Mouse (Mus musculus) CD4-positive helper T cell, adult 2 months (primary cell): Measurements from ENCODE around the gene Bbs2.
"Not testable (repeated sequence)": the region's sequence is repeated elsewhere in the genome, so short reads cannot be mapped to it uniquely, and the experiment has no call there.

Experiments
- DNase-seq: peaks from one replicate; pipeline ENCODE4 v3.0.0-alpha.2; 2012; ENCODE audit warnings: low read depth, missing footprints, low spot score

The Bbs2 gene

DNA sequence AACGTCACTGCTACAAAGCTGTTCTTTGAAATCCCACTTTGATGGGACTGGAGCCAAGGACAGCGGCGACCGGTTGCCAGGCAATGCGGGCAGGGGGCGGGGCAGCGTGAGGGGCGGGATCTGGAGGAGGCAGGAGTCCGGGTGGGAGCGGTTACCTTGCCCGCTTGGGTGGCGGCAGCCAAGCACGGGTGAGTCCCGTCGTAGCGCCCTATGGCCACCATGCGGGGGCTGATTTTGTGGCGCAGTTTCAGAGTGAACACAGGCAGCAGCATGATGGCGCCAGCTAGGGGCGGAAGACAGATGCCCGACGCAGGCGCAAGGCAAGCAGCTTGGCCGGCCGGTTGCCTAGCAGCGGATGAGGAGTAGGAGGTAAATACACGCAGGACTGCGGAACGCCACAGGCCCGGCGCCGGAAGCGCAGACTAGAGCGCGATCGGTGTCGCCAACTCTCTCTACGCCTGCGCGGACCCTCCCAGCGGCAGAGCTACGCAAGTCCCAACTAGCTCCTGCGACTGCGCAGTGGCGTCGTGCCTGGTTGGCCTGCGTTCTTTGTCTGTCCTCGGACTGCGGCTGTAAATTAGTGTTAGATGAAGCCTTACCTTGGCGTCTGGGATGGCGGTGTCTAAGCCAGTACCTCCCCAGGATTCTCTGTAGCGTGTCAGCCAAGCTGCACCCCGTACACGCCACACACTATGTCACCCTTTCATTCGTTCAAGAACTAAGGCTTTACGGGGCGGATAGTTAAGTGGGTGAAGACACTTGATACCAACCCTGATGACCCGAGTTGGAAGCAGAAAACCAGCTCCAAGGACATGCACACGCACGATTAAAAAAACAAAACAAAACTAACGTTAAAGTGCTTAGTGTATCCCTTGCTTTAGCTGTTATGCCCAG lies at the start of gene Bbs2:
Gene Bbs2 (minus strand): TSS at position 848 of the 894 bp plus-strand sequence.
- DNase-seq, result peak; percentile 100

- no peak for DNase-seq
Measured at GRCm38 (mm10) chr8:94148236-94148635, 49.5 kb upstream of the Bbs2 start.

GRCm38 (mm10) chr8:94140266-94140795 lies 41.6 kb upstream of the Bbs2 start:
- DNase-seq, result no peak

- no peak for DNase-seq
Measured at GRCm38 (mm10) chr8:94136933-94137332, 38.2 kb upstream of the Bbs2 start, which contains the start of gene Mt4. Mt4 (plus strand) TSS chr8:94137197.

DNA sequence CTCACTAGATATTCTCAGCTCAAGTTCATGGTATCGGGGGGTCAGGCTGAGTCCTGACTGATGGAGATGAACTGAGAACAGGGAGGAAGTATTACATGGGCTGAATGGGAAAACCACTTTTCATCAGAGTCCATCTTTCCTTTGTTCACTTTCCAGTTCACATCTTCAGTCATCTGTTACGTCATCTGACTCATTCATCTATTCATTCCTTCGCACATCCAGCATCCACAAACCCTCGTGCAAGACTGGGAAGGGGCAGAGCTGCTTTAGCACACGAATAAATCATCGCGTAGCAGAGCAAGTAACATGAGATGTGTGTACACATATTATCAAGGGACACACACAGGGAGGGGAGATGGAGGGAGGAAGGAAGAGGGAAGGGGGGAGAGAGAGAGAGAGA lies 37.5 kb upstream of the Bbs2 start:
- no peak for DNase-seq

GRCm38 (mm10) chr8:94135556-94135955 lies 36.8 kb upstream of the Bbs2 start:
- DNase-seq, result no peak

GRCm38 (mm10) chr8:94134601-94135000 lies 35.9 kb upstream of the Bbs2 start:
- not testable (repeated sequence) for DNase-seq

- no peak for DNase-seq
Measured at GRCm38 (mm10) chr8:94132096-94132495, 33.4 kb upstream of the Bbs2 start.

DNA sequence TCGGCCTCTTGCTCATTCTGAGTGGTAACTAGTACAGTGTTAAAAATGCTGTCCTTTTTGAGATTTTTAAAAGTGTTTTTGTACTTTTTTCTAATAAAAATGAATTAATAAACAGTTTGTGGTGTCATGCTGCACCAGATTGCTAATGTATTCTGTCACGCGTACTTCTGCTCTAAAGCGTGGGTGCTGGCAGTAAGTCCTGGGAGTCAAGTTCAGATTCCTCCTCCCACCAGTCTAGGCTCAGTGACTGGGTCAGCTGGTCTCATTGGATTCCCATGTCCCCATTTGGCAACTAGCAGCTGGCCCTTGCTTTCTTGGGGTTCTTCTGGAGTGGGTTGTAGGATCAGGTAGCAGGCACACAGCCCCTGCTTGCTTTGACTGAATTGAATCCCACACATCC lies 31.4 kb upstream of the Bbs2 start:
- DNase-seq, result no peak

GRCm38 (mm10) chr8:94129133-94129789 lies 30.5 kb upstream of the Bbs2 start:
- no peak for DNase-seq

DNA sequence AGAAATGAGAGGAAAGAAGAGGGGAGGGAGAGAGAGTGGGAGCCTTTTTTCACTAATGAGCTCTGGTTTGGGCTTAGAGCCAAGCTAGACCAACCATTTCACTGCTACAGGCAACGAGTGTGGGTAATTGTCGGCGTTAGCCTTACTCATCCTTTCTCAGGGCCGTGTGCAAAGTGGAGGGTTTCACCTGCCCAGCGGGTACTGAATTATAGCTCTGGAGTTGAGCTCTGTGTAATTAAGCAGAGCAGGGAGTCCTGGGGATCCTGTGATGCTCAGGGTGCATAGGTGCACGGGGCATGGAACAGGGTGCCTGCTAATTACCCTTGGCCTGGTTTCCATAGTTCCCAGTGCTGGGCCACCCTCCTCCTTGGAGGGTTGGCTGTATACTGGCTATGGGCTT lies 29.0 kb upstream of the Bbs2 start:
- DNase-seq, result no peak

GRCm38 (mm10) chr8:94122711-94123468 lies 24.2 kb upstream of the Bbs2 start:
- no peak for DNase-seq

DNA sequence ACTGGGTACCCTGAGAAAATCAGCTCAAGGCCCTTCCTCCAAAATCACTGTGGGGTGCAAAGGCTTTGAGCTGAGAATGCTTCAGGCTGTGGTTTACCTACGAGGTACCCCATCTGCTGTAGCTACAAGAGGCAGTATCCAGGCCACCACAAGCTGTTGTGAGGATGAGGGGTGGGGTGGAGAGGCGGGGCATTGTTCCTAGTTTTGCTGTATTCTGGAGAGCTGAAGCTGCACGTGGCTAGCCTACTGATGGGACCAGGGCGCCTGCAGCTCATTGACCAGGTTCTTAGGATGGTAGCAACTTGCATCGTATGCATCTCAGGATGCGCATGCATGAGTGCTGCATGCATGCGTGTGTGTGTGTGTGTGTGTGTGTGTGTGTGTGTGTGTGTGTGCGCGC lies 22.9 kb upstream of the Bbs2 start:
- no peak for DNase-seq

- DNase-seq, result no peak
Measured at GRCm38 (mm10) chr8:94118776-94119430, 20.2 kb upstream of the Bbs2 start.

- no peak for DNase-seq
Measured at GRCm38 (mm10) chr8:94113972-94114371, 15.2 kb upstream of the Bbs2 start.

- DNase-seq, result no peak
Measured at GRCm38 (mm10) chr8:94113435-94113834, 14.7 kb upstream of the Bbs2 start.

GRCm38 (mm10) chr8:94110526-94111177 lies 11.9 kb upstream of the Bbs2 start:
- no peak for DNase-seq

DNA sequence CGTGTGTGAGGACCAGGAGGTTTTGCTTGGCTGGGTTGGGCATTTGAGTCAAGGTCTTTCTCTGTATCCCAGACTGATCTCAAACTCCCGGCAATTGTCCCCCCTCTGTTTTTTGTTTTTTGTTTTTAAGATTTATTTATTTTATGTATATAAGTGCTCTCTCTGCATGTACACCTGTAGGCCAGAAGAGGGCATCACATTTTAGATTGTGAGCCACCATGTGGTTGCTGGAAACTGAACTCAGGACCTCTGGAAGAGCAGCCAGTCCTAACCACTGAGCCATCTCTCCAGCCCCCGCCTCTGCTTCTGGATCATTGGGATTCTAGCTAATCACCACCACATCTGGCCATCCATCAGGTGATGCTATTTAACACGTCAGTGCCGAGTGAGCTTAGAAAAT lies 11.1 kb upstream of the Bbs2 start:
- DNase-seq, result no peak

GRCm38 (mm10) chr8:94109396-94109795 lies 10.7 kb upstream of the Bbs2 start:
- DNase-seq, result no peak

DNA sequence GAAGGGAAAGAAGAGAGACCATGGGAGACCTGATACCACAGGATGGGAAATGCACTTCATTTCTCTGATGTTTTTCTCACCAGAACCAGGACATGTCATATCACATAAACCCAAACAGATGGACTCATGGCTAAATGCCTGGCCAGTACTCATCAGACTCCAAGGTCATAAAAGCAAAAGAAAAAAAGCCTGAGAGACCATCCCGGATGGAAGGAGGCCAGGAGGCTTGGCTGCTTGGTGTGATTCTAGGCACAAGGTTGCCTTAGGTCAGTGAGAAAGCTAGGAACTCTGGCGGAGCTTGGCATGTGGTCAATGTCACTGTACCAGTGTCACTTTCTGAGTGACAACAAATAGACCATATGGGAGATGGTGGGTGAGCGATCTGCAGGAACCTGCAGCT lies 9.1 kb upstream of the Bbs2 start:
- DNase-seq, result no peak

- DNase-seq, result no peak
Measured at GRCm38 (mm10) chr8:94104146-94104545, 5.4 kb upstream of the Bbs2 start.
